Mouse (Mus musculus): ENCODE data around the gene Fubp1. TPM values are rescaled to one million over a fixed set of nuclear protein-coding genes. Genes with fewer than 3 reads are reported as not detected.

Gene Fubp1
- total RNA-seq, 2 experiments from 2014 or later: 188 to 204 TPM

GRCm38 (mm10) chr3:152231333-152232100, 21.3 kb downstream of the Fubp1 start:
- peak; percentile 88 for ATAC-seq (replicated peaks; ENCODE audit: poor library complexity)

- ATAC-seq (replicated peaks; ENCODE audit: poor library complexity): no peak
Measured at GRCm38 (mm10) chr3:152235238-152235637, 25.0 kb downstream of the Fubp1 start.

- no peak for ATAC-seq (replicated peaks; ENCODE audit: poor library complexity)
Measured at GRCm38 (mm10) chr3:152235805-152236204, 25.6 kb downstream of the Fubp1 start.

- peak; percentile 76 for ATAC-seq (replicated peaks; ENCODE audit: poor library complexity)
Measured at GRCm38 (mm10) chr3:152238836-152239235, 28.6 kb downstream of the Fubp1 start.

GRCm38 (mm10) chr3:152239592-152239991, 29.4 kb downstream of the Fubp1 start:
- ATAC-seq (replicated peaks; ENCODE audit: poor library complexity): no peak

GRCm38 (mm10) chr3:152241098-152241497, 30.9 kb downstream of the Fubp1 start:
- no peak for ATAC-seq (replicated peaks; ENCODE audit: poor library complexity)

- no peak for ATAC-seq (replicated peaks; ENCODE audit: poor library complexity)
Measured at GRCm38 (mm10) chr3:152243304-152243703, 33.1 kb downstream of the Fubp1 start.

- peak; percentile 74 for ATAC-seq (replicated peaks; ENCODE audit: poor library complexity)
Measured at GRCm38 (mm10) chr3:152245273-152245910, 35.2 kb downstream of the Fubp1 start.

- ATAC-seq (replicated peaks; ENCODE audit: poor library complexity): no peak
Measured at GRCm38 (mm10) chr3:152247708-152248107, 37.5 kb downstream of the Fubp1 start.

GRCm38 (mm10) chr3:152250487-152250886, 40.3 kb downstream of the Fubp1 start:
- ATAC-seq (replicated peaks; ENCODE audit: poor library complexity): no peak

- no peak for ATAC-seq (replicated peaks; ENCODE audit: poor library complexity)
Measured at GRCm38 (mm10) chr3:152257528-152257927, 47.3 kb downstream of the Fubp1 start.

- ATAC-seq (replicated peaks; ENCODE audit: poor library complexity): peak; percentile 85
Measured at GRCm38 (mm10) chr3:152259409-152259808, 49.2 kb downstream of the Fubp1 start.

- no peak for ATAC-seq (replicated peaks; ENCODE audit: poor library complexity)
Measured at GRCm38 (mm10) chr3:152260362-152260761, 50.1 kb downstream of the Fubp1 start.

GRCm38 (mm10) chr3:152261436-152261835, 51.2 kb downstream of the Fubp1 start:
- ATAC-seq (replicated peaks; ENCODE audit: poor library complexity): peak; percentile 24

GRCm38 (mm10) chr3:152261948-152262347, 51.7 kb downstream of the Fubp1 start:
- ATAC-seq (replicated peaks; ENCODE audit: poor library complexity): peak; percentile 36

GRCm38 (mm10) chr3:152264374-152264773, 54.2 kb downstream of the Fubp1 start:
- ATAC-seq (replicated peaks; ENCODE audit: poor library complexity): no peak

GRCm38 (mm10) chr3:152264830-152265229, 54.6 kb downstream of the Fubp1 start:
- peak; percentile 21; the same call in 1 of the 2 replicates for ATAC-seq (replicated peaks; ENCODE audit: poor library complexity)

GRCm38 (mm10) chr3:152265351-152266035, 55.3 kb downstream of the Fubp1 start:
- peak; percentile 38 for ATAC-seq (replicated peaks; ENCODE audit: poor library complexity)

GRCm38 (mm10) chr3:152266036-152266421, 55.8 kb downstream of the Fubp1 start, which contains the start of gene Nexn:
Nexn (minus strand) TSS chr3:152266350.
- ATAC-seq (replicated peaks; ENCODE audit: poor library complexity): no peak

- ATAC-seq (replicated peaks; ENCODE audit: poor library complexity): no peak
Measured at GRCm38 (mm10) chr3:152268099-152268498, 57.9 kb downstream of the Fubp1 start.

- ATAC-seq (replicated peaks; ENCODE audit: poor library complexity): no peak
Measured at GRCm38 (mm10) chr3:152271071-152271710, 61.0 kb downstream of the Fubp1 start.
